Mouse (Mus musculus): Measurements from ENCODE around the gene Tenm3.

Gene Tenm3

DNA sequence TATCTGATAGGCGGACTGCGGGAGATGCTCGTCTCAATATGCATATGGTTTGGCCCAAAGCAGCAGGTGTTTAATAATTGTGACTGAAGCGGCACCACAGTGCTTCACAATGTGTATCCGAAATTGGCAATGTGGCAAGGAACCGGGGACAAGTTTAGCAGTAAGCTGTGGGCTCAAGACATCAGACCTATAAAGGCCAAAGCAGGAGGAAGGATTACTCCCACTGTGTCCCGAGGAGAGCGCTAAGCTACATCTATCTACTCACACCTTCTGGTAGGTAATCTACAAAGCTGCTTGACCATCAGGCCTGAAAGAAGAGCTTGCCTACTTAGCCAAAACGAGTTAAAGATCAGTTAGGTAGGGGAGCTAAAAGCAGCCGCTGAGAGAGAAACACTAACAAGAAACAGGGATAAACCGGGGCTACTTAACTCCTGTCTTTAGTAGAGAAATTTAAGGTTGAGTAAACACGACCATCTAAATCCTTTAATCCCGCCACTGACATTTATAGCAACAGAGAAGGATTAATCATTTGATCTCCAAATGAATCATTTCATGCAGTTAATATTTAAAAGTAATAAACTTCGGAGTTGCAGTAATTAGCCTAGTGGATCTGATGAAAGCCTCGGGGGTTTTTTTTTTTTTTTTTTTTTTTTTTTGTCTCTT lies 188.2 kb downstream of the Tenm3 start:
- DNase-seq = no peak

GRCm38 (mm10) chr8:48649845-48650244 lies 193.9 kb downstream of the Tenm3 start:
- no peak for DNase-seq

- no peak for DNase-seq
These were observed 194.3 kb downstream of the Tenm3 start for GRCm38 (mm10) chr8:48649415-48649814.

- no peak for DNase-seq
These were observed 197.6 kb downstream of the Tenm3 start for GRCm38 (mm10) chr8:48646110-48646509.

DNA sequence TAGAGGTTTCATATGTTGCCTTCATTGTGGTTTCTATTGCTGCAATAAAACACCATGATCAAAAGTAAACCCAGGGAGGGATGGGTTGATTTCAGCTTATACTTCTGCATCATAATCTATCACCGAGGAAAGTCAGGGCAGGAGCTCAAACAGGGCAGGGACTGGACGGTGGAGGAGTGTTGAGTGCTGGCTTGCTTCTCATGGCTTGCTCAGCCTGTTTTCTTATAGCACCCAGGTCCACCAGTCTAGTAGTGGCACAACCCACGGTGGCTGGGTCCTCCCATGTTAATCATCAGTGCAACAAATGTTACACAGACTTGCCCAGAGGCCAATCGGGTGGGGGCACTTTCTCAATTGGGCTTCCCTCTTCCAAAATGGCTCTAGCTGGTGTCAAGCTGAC lies 205.6 kb downstream of the Tenm3 start:
- no peak for DNase-seq

GRCm38 (mm10) chr8:48636979-48637378 lies 206.8 kb downstream of the Tenm3 start:
- no peak for DNase-seq

DNA sequence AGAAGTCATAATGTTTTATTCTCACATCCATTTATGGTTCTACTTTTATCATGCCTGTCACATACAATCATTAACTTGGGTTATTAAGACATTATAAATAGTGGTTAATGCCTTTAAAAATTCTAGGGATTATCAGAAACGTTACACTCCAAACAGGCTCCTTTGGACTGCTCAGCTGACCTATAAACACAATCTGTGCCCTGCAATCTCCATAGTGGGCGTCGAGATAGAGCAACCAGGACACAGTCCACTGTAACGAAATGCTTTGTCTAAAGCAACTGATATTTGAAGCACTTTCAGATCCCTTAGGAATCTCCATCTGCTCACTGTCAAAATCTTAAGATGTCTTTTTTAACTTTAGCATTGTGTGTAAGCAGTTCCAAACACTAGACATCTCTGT lies 207.9 kb downstream of the Tenm3 start:
- DNase-seq = no peak

DNA sequence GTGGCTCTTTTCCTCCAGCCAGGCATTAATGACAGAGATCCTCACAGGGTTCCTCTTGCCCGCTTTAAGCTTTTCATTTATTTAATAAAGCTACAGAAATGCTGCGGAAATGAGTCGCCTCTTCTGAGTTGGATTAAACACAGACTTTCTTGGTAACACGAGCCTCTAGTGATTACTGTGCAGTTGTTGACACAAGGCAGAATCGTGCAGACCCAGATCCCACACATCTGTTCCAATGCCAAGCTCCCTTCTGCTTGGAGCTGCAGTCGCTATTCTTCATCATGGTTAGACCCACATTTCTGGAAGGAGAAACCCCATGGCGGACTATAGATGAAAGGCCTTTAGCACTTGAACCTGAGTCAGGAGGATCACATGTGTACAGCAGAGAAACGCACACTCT lies 210.3 kb downstream of the Tenm3 start:
- no peak for DNase-seq

GRCm38 (mm10) chr8:48622517-48623153 lies 221.1 kb downstream of the Tenm3 start:
- DNase-seq = no peak

DNA sequence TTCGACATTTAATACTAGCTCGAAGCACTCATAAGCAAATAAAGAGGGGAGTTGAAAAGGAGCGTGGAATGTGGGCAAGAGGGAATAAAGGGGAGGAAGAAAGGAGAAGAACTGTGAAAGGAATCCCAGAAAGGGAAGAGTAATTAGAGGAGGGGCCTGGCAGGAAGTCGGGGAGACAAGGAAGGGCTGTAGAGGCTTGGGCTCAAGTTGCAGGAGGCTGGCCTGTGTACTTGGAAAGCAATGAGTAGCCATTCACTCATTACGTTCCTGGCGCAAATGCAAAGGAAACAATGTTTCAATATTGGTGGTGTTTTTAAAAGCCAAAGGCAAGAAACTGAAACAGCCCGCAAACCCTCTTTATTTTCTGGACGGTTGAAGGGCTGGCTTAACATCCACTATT lies 228.7 kb downstream of the Tenm3 start:
- no peak for DNase-seq

- DNase-seq = no peak
These were observed 231.7 kb downstream of the Tenm3 start for GRCm38 (mm10) chr8:48611934-48612512.

- DNase-seq = no peak
These were observed 232.6 kb downstream of the Tenm3 start for GRCm38 (mm10) chr8:48611126-48611525.

GRCm38 (mm10) chr8:48610316-48610715 lies 233.4 kb downstream of the Tenm3 start:
- DNase-seq = no peak

- DNase-seq = no peak
These were observed 234.1 kb downstream of the Tenm3 start for GRCm38 (mm10) chr8:48609684-48610083.

- no peak for DNase-seq
These were observed 239.4 kb downstream of the Tenm3 start for GRCm38 (mm10) chr8:48604190-48604897.

DNA sequence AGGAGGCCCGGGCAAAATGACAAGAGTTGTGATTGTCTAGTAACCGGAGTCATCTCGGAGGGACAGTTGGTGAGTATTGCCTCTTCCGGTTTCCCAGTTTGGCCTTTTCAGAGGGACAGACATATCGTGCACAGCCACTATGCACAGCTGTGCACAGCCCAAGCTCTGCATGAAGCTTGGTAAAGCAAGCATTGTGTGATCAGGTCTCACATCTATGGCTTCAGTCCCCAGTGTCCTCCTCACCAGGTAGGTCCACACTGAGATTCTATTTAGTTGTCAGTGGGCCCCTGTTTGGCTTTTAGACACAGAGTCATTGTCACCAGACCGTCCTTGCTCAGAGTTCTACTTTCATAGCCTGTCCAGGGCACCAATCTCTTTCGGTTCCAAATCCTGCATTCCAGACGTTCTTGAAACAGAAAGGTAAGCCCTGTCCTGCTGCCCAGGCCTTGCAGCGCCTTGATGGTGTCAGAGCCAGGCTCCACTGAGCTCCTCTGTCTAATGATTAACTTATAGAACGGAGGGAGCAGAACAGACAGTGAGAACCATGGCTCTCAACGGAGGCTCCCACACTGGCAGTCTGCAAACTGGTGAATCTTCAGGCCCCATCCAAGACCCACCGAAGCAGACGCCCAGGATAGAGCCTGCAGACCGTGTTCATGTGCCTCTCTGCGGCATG lies 240.4 kb downstream of the Tenm3 start:
- no peak for DNase-seq

DNA sequence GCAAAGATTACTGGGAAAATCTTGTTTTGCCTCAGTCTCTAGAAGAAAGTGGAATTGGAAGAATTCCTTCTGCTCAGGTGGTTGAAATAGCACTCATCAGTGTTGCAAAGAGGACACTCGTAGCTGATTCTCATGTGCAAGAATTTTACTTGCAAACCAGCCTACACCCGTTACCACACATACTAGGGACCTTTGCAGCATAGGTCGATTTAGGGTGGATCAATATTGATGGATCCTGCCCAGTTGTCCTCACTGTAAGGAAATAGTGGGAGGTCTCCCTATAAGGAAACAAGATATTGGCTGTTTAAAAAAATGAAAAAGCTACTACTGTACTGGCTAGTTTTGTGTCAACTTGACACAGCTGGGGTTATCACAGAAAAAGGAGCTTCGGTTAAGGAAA lies 242.1 kb downstream of the Tenm3 start:
- DNase-seq = no peak

GRCm38 (mm10) chr8:48599028-48599427 lies 244.7 kb downstream of the Tenm3 start:
- no peak for DNase-seq

- DNase-seq = no peak
These were observed 247.4 kb downstream of the Tenm3 start for GRCm38 (mm10) chr8:48596332-48596731.

DNA sequence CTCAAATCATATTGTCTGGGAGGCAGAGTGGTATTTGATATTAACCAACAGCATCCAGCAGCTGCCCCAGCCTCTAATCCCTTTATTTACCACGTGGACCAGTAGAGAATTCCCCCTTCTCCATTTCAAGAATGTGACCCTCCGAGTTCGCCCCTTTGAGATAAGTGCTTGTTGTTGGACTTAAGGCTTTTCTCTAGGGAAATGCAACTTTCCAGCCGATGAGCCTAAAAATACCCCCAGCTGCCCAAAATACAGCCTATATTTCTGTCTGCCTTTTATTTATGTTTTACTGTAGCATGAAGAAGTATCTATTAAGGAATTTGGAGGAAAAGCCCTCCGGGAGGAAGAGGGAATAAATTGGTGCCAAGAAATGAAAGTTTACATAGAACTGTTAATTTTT lies 251.9 kb downstream of the Tenm3 start:
- DNase-seq = no peak

DNA sequence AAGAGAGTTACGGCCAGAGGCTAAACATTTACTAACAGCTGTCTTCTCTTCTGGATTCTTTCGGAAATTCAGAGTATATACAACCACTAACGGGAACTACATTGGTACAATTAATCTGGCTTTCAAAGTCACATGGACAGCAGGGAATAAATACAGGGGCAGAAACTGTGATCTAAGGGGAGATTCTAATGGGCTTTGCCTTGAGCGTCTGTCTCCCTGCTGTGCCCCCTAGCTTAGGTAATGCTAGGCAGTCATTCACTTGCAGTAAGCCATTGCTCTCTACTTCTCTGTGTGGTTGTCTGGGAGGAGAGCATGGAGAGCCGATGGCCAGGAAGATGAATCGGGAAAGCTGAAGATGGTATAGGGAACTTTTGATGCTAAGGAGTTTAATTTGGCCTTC lies 264.0 kb downstream of the Tenm3 start:
- no peak for DNase-seq

DNA sequence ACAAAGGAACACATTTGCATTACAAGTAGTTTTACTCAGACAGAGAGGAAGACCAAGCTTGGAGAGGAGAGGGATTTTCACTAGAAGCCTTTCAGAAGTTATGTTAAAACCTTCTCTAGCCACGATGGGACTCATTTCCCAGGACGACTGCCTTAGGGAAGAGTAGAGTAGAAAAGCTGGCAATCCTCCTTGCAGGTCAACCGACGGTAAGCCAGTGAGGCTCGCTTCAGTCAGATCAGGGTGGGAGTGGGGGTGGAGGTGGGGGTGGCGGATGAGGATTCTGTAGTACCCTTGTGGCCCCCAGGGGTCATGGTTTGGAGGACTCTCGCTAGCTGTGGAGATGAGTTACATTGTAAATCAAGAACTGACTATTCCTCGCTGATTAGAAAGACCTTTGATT lies 264.6 kb downstream of the Tenm3 start:
- DNase-seq = no peak

DNA sequence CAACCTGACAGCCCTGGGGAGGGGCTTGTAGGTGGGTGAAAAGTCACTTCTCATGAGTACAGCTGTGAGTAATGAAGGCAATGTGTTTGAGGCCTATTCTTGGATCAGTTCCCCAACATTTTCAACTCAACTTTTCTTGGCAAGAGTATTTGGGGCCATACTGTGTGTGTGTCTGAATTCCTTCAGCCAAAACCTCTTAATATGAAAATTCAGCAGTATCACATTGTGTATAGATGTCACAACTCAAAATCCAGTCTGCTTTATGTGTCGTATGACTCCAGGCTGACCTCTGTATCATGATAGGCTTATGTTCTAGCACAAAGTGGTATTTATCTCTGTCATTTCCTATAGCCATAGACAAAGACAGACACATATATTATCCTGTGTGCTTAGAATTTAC lies 270.8 kb downstream of the Tenm3 start:
- DNase-seq = no peak

All from right cerebral cortex, adult 18-20 months (tissue).